Mouse (Mus musculus) stomach, embryonic 16.5 days (tissue): ENCODE data around the gene D10Jhu81e. TPM values are rescaled to one million over a fixed set of nuclear protein-coding genes. Genes with fewer than 3 reads are reported as not detected.

Experiments
- ATAC-seq: fragments of 200-750 bp; cut with Nextera tagmentation; 2 replicates; pipeline ENCODE4 v1.8.0; 2017; ENCODE audit warnings: moderate number of reproducible peaks, moderate TSS enrichment; ENCODE audit not compliant: insufficient read depth, low FRiP score
- H3K27ac ChIP-seq: fragments of 300-500 bp; sonication (generic); 2 replicates; pipeline ENCODE4 v1.5.1; 2014; ENCODE audit warnings: low read length
- H3K27me3 ChIP-seq: fragments of 300-500 bp; sonication (generic); 2 replicates; pipeline ENCODE4 v1.6.1; 2014; ENCODE audit warnings: low read length, control low read depth, mixed read lengths; ENCODE audit not compliant: control insufficient read depth, insufficient read depth
- H3K36me3 ChIP-seq: fragments of 300-500 bp; sonication (generic); 2 replicates; pipeline ENCODE4 v1.6.1; 2014; ENCODE audit warnings: low read length; ENCODE audit not compliant: control insufficient read depth, insufficient read depth
- H3K4me1 ChIP-seq: fragments of 300-500 bp; sonication (generic); 2 replicates; pipeline ENCODE4 v1.6.1; 2014; ENCODE audit warnings: low read length, control low read depth, mixed read lengths; ENCODE audit not compliant: control insufficient read depth, insufficient read depth
- H3K4me2 ChIP-seq: fragments of 300-500 bp; sonication (generic); 2 replicates; pipeline ENCODE4 v1.6.1; 2014; ENCODE audit warnings: low read depth, low read length, mixed read lengths
- H3K4me3 ChIP-seq: fragments of 300-500 bp; sonication (generic); replicated peaks from 2 replicates; pipeline ENCODE4 v1.5.1; 2014; ENCODE audit warnings: mild to moderate bottlenecking, low read length
- H3K9ac ChIP-seq: fragments of 300-500 bp; sonication (generic); 2 replicates; pipeline ENCODE4 v1.6.1; 2014; ENCODE audit warnings: low read length
- H3K9me3 ChIP-seq: fragments of 300-500 bp; sonication (generic); replicated peaks from 2 replicates; pipeline ENCODE4 v1.6.1; 2016; ENCODE audit warnings: low read length, control low read depth; ENCODE audit not compliant: control insufficient read depth
- WGBS: fragments of 180-500 bp; shearing (Covaris S2); extraction: QIAGEN DNeasy Blood & Tissue Kit; methylation state at CpG from one replicate; pipeline ENCODE4 v1.1.7; 2014; 5-methylcytosine and 5-hydroxymethylcytosine counted together
- polyA plus RNA-seq: library from polyadenylated mRNA; unstranded; fragments of >200 nt; fragmentation: Nextera tagmentation; extraction: Ambion mirVana; gene quantifications from 2 replicates; pipeline ENCODE4 v1.2.1, GENCODE M21; 2015

D10Jhu81e gene
- polyA plus RNA-seq, 1 experiment from 2014 or later, result 46.6 TPM

DNA sequence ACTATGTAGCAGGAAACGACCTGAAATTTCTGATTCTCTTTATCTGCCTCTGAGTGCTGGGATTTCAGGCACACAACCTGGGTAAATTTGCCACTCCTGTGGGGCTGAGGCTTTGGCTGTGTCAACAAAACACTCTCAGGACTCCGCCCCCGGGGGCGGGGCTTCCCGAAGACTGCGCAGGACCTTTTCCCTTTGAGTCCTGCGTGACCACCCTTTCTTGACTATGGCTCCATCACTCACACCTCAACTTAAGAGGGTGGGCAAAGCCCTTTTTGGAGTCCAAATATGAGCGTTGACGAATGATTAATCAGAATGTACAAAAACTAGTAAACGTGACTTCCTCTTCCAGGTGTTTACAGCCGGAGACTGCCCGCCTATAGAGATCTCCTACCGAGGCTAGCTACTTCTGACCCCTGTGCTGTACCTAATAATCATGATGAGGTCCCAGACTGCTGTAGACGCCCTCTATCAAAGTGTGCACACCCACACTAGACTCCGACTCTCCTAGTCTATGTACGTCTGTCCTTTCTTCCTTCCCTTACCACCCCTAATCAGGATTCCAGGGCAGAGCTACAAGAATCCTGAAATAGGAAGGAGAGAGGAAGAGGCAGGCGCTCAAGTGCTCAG, 10.2 kb downstream of the D10Jhu81e start:
- WGBS, result 12% methylated on average over 17 of the region's 17 CpGs
- H3K9ac ChIP-seq, result peak overlapping the region; percentile 30
- ATAC-seq, result peak; percentile 53; the same call in 1 of the 2 replicates

DNA sequence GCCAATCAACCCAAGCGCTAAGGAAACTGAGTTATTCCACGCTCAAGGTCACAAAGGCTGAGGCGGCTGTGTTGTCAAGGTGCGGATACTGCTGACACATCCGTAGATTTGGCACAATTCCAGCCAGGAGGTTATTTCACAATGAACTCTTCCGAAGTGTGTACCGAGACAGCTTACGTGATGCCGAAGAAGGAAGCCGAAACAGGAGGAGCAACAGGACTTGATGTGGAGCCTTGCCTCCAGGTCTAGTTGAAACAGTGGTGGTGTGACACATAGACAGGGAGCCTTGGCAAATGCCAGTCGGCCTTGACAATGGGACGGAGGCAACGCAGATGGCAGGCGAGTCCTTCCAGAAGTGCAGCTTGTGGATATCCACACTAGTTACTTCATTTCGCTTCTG, 11.5 kb downstream of the D10Jhu81e start:
- Histone ChIP-seq H3K9me3 (no peaks in the 10 kb centered on the region), H3K4me3 (no peak overlapping the region), H3K4me2 (no peak overlapping the region), H3K27me3 (no peaks in the 10 kb centered on the region), H3K4me1 (peaks cover 12% of the 10 kb centered on the region), H3K9ac (no peak overlapping the region), H3K27ac (no peak overlapping the region), H3K36me3 (peaks cover 2% of the 10 kb centered on the region; the same call in 1 of the 2 replicates)
- ATAC-seq, result no peak
- WGBS, result 69% methylated on average over 15 of the region's 15 CpGs

More for the DNA sequence above, 10.2 kb downstream of the D10Jhu81e start:
- no peaks in the 10 kb centered on the region for H3K27me3 ChIP-seq
- peaks cover 9% of the 10 kb centered on the region; the same call in 1 of the 2 replicates for H3K36me3 ChIP-seq
- peak overlapping the region; percentile 3 for H3K4me3 ChIP-seq
- H3K4me2 ChIP-seq, result peak overlapping the region; percentile 36
- H3K9me3 ChIP-seq, result no peaks in the 10 kb centered on the region
- H3K4me1 ChIP-seq, result peaks cover 12% of the 10 kb centered on the region
- peak overlapping the region; percentile 47 for H3K27ac ChIP-seq

DNA sequence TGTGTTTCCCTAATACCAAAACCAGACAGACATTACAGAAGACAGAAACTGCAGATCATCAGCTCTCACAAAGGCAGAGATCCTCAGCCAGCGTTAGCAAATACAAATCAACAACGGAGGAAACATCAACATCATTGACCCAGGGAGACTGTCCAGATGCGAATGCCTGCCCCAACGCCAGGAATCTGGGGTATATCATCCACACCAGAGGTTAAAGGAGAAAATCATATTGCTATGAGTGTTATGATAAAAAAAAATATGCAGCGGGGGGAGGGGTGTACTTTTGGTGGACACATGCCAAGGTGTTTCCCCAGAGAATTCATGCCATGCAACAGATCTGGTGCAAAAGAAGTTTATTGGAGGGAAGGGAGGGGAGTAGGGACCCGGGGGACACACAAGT, 12.7 kb downstream of the D10Jhu81e start:
- peaks cover 12% of the 10 kb centered on the region for H3K4me1 ChIP-seq
- H3K9me3 ChIP-seq, result no peaks in the 10 kb centered on the region
- H3K4me2 ChIP-seq, result no peak overlapping the region
- H3K4me3 ChIP-seq, result no peak overlapping the region
- no peak overlapping the region for H3K9ac ChIP-seq
- no peaks in the 10 kb centered on the region for H3K27me3 ChIP-seq
- 53% methylated on average over 6 of the region's 6 CpGs for WGBS
- H3K36me3 ChIP-seq, result no peaks in the 10 kb centered on the region
- H3K27ac ChIP-seq, result no peak overlapping the region
- no peak for ATAC-seq

GRCm38 (mm10) chr10:78148834-78149766, 20.5 kb downstream of the D10Jhu81e start:
- Histone ChIP-seq H3K27ac (peak overlapping the region; percentile 9; the same call in 1 of the 2 replicates), H3K27me3 (no peaks in the 10 kb centered on the region), H3K4me1 (no peaks in the 10 kb centered on the region), H3K9me3 (no peaks in the 10 kb centered on the region), H3K4me3 (no peak overlapping the region), H3K4me2 (no peak overlapping the region), H3K36me3 (no peaks in the 10 kb centered on the region), H3K9ac (no peak overlapping the region)
- WGBS, result 62% methylated on average over 10 of the region's 10 CpGs
- ATAC-seq, result no peak

- 66% methylated on average over 4 of the region's 4 CpGs for WGBS
- H3K4me3 ChIP-seq, result no peak overlapping the region
- no peaks in the 10 kb centered on the region for H3K36me3 ChIP-seq
- H3K9ac ChIP-seq, result no peak overlapping the region
- H3K27me3 ChIP-seq, result no peaks in the 10 kb centered on the region
- ATAC-seq, result no peak
- no peaks in the 10 kb centered on the region for H3K4me1 ChIP-seq
- 0 out of 2 replicates have a peak overlapping the region, but pooled peaks have one; percentile 9 for H3K27ac ChIP-seq
- no peaks in the 10 kb centered on the region for H3K9me3 ChIP-seq
- no peak overlapping the region for H3K4me2 ChIP-seq
These were observed 21.6 kb downstream of the D10Jhu81e start for GRCm38 (mm10) chr10:78147908-78148441.

GRCm38 (mm10) chr10:78143727-78144505, 25.7 kb downstream of the D10Jhu81e start:
- Histone ChIP-seq H3K27me3 (no peaks in the 10 kb centered on the region), H3K36me3 (no peaks in the 10 kb centered on the region), H3K9me3 (no peaks in the 10 kb centered on the region), H3K9ac (no peak overlapping the region), H3K4me2 (no peak overlapping the region), H3K4me3 (no peak overlapping the region), H3K4me1 (peaks cover 11% of the 10 kb centered on the region), H3K27ac (no peak overlapping the region)
- WGBS, result 43% methylated on average over 8 of the region's 8 CpGs
- peak; percentile 27; the same call in 1 of the 2 replicates for ATAC-seq

GRCm38 (mm10) chr10:78140843-78141242, 28.7 kb downstream of the D10Jhu81e start:
- no peak overlapping the region for H3K9ac ChIP-seq
- H3K36me3 ChIP-seq, result no peaks in the 10 kb centered on the region
- no peak overlapping the region for H3K4me2 ChIP-seq
- no peak for ATAC-seq
- no peaks in the 10 kb centered on the region for H3K27me3 ChIP-seq
- 68% methylated on average over 3 of the region's 3 CpGs for WGBS
- H3K4me3 ChIP-seq, result no peak overlapping the region
- H3K4me1 ChIP-seq, result peaks cover 21% of the 10 kb centered on the region
- H3K27ac ChIP-seq, result no peak overlapping the region
- H3K9me3 ChIP-seq, result no peaks in the 10 kb centered on the region

- H3K27ac ChIP-seq, result no peak overlapping the region
- no peak for ATAC-seq
- 88% methylated on average over 1 of the region's 1 CpGs for WGBS
These were observed 29.4 kb downstream of the D10Jhu81e start for GRCm38 (mm10) chr10:78140251-78140600.

More at GRCm38 (mm10) chr10:78140251-78140600, 29.4 kb downstream of the D10Jhu81e start:
- no peaks in the 10 kb centered on the region for H3K9me3 ChIP-seq
- no peaks in the 10 kb centered on the region for H3K27me3 ChIP-seq
- H3K4me3 ChIP-seq, result no peak overlapping the region
- H3K9ac ChIP-seq, result no peak overlapping the region
- H3K4me1 ChIP-seq, result peaks cover 26% of the 10 kb centered on the region
- no peak overlapping the region for H3K4me2 ChIP-seq
- no peaks in the 10 kb centered on the region for H3K36me3 ChIP-seq
